Mouse (Mus musculus) heart, adult 2 months (tissue): ENCODE data around the gene Siah2.

Experiments used
- CTCF ChIP-seq: fragments of 200-600 bp; IDR thresholded peaks from 2 replicates; pipeline ENCODE4 v1.8.1; 2022; ENCODE audit warnings: antibody characterized with exemption, mild to moderate bottlenecking, moderate library complexity
- EP300 ChIP-seq: fragments of 200-500 bp; IDR thresholded peaks from 2 replicates; pipeline ENCODE4 v1.6.1; 2011; ENCODE audit warnings: low read depth, low read length, control low read depth; ENCODE audit not compliant: insufficient read depth
- POLR2A ChIP-seq: fragments of 200-500 bp; IDR thresholded peaks from 2 replicates; pipeline ENCODE4 v1.6.1; 2011; ENCODE audit warnings: mild to moderate bottlenecking, low read depth, low read length, control low read depth; ENCODE audit not compliant: insufficient read depth

- TF ChIP-seq POLR2A (no peak), EP300 (no peak), CTCF (no peak)
Measured at GRCm38 (mm10) chr3:58719461-58720230, 27.4 kb upstream of the Siah2 start.
